Mouse (Mus musculus) layer of hippocampus, adult 9-10 months (tissue): Measurements from ENCODE around the gene Hdgf.
A peak's percentile ranks its signal among the peaks of the same experiment; 100 is the strongest.

ENCODE experiments used
- DNase-seq: peaks from one replicate; pipeline ENCODE4 v3.0.0; 2022; ENCODE audit warnings: low spot score

Hdgf gene

DNA sequence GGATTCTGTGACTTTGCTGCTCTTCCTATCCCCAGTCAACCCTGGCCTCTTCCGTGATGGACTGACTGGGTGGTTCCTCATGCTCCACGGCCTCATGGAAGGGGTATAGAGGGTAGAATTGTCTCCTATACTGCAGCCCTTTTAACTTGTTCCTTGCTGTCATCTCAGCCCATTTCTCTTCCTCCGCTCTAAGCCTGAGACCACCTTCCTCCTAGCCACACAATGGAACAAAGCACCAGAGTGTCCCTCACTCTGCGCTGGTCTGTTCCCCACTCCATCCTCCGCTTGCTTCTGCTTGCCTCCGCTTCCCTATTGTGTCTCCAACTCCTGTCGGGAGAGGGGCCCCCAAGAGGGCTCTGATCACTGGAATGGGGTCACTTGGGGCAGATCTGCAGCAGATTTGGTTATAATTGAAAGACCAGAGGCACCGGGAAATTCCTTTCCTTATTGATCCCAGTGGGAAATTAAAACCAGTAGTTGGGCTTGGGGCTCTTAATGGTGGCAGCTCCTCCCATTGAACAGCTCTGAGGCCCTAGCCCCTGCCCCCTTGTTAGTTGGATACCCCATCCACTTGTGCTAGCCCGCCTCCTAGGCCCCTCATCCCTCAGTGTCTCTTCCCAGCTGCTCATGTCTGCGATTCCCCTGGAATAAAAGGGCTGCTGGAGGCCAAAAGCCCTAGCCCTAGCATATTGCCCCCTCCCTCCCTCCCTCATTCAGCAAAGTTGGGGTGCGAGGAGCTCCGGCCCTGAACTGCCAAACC lies 39.8 kb downstream of the Hdgf start:
- DNase-seq: no peak

DNA sequence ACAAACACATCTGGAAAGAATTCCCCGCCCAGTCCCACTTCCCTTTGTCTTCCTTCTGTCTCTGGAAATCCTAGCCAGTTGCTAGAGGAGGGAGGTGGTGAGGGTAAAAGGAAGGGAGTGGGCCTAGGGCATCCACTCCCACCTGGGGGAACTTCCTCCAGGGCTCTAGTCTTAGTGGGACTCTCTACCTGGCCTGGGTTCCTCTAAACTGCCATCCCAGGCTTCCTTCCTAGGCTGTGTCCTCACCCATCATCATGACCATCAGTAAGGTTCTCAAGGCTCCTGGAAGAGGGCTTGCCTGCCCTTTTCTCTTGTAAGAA lies 40.4 kb downstream of the Hdgf start:
- DNase-seq: no peak

DNA sequence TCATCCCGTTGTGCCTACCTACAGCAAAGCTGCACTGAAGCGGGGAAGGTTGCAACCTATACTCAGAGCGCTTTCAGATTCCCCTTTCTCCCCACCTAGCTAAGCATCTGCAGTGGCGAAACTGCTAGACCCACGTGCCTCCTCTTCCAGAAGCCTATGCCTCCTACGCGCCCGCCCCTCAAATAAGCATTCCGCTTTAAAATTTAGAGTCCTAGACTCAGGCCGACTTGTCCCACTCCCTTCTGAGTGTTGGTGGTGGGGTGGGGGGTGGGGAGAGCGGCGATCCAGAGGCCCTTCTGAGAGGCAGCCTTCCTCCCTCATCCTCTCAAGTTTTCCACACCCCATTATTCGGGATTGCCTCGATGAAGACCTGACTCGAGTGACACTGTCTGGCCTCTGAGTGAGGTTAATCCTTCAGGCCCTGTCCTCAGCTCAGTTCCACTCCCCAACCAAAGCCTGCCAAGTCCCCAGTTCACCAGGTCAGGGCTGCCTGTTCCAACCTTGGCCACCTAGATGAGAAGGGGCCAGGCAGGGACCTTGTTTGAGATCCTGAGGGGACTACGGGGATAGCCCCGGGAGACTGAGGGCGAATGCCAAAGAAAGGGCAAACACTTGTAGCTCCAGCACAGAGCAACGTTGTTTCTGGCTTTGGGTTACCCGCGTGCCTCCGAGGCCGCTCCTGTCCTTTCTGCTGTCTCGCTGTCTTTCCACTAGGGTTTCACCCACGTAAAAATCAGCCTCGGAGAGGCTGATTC lies 41.1 kb downstream of the Hdgf start:
- DNase-seq: no peak

DNA sequence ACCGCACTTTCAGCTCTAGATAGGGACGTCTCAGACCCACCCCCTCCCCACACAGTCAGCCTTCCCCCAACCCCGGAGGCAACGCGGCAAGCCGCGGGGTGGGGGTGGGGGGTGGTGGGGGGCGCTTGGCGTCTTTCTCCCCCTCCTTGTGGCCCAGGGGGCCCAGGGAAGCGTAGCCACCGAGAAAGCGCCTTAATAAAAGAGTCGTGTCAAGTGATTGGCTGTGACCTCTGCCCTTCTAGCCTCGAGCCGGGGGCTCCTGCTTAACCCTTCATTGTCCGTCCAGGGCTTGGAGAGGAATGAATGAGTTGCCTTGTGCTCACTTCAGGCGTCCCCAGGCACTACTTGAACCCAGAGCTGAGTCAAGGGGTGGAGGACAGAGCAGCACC lies 41.7 kb downstream of the Hdgf start:
- DNase-seq: no peak

DNA sequence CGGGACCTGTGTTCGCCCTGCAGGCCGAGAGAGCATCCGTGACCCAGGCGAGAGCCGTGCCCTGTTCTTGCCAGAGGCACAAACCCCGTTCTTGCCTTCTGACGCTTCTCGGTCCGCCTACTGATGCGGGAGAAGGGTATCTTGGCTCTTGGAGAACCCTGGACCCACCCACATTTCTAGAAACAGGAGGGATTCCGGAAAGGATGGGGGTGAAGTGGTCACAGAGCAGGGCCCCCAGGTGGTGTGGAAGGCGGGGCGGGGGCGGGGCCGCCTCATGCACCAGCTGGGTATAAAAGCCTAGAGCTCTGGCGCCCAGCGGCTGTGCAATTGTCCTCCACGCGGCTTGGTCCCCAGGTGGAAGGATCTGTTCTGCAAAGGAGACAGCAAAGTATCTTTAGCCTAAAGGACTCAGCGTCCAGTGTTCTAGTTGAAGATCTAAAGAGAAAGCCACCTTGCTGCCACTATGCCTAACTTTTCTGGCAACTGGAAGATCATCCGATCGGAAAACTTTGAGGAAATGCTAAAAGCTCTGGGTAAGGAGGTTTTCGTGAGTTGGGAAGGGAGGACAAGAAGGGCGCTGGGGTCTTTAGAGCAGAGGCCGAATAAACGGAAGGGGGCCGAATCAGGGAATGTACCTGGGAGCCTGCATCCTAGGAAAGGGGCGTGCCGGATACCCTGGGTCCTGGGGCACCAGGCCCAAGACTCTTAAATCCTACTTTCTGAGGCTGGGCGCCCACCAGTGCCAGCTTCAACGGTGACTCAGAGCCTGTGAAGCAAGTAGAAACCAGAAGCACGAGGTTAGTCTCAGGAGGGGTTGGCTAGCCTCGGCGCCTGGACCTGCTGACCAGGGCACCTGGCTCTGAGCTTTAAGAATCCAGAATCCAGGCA lies 42.5 kb downstream of the Hdgf start, which contains the start of gene Crabp2:
Gene Crabp2 (plus strand): TSS at position 289 of the 888 bp plus-strand sequence.
- DNase-seq: no peak

DNA sequence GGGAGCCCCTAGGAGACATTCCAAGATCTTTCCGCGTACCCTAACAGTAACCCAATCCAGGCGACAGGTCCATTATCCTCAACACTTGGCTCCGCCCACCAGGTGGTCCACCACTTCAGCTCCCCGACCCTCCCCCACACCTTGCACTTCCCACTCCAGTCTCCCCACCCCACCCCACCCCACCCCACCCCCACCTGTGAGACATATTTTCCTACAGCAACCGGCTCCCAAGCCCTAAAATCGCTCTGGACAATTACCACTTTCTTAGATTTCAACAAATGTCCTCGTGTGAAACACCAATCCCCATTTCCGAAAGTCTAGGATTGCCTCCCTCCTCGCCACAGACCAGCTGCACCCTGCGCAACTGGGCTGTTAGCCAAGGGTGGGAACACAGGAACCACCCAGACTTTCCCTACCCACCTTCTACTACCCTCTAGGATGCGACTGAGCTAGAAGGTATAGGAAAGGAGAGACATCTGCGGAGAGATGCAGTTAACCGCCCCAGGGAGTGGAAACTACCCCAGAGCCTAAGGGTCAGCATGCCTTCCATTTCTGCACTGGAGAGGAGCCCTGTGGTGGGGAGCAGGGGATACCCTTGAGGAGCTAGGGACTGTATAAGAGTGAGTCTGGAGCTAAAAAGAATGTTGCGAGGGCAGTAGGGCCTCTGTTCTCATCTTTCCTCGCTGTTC lies 43.3 kb downstream of the Hdgf start:
- DNase-seq: no peak

DNA sequence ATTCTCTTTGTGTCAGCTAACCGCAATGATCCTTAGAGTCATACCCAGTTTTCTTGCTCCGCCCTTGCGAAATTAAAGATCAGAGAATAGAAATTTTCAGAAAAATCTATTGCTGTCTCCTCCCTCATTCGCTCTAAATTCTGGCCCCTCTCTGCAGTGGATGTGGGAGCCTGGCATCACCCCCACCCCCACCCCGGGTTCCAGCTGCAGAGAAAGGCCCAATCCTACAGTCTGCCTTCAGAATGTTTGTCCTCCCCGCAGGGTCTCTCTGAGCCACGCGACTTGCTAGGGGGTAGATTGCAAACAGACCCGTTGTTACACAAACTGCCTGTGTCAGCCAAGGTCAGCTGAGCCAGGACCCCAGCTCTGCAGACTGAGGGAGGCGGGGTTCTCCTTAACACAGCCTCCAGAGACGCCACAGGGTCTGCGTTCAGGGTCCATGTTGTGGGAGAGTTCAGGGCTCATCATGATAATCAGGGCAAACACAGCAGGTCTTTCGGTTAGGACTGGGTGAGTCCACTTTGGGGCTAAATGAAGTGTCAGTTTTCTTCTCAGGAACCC lies 43.9 kb downstream of the Hdgf start:
- no peak for DNase-seq

DNA sequence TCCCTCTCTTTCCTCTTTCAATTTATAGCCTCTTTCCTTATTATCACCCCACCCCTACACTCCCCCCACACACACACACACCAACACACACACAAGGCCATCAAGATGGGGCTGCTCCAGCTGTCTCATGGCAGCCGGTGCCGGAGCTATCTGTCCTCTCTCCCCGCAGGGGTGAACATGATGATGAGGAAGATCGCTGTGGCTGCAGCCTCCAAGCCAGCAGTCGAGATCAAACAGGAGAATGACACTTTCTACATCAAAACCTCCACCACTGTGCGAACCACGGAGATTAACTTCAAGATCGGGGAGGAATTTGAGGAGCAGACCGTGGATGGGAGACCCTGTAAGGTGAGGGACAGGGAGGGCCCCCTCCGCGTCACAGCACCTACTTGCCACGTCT lies 45.8 kb downstream of the Hdgf start:
- no peak for DNase-seq

DNA sequence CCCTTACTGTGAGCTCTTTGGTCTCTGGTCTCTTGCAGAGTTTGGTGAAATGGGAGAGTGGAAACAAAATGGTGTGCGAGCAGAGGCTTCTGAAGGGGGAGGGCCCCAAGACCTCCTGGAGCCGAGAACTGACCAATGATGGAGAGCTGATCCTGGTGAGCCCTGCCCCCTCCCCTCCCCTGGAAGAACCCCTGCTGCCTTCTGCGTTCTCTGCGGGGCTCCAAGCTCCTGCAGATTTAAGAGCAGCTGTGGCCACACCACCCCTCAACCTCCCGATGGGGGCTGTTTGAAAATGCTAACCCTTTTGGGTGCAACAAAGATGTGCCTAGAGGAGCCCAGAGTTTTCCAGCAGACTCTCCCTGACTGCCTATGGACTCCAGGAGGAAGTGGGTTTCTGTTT lies 46.3 kb downstream of the Hdgf start:
- DNase-seq: no peak

DNA sequence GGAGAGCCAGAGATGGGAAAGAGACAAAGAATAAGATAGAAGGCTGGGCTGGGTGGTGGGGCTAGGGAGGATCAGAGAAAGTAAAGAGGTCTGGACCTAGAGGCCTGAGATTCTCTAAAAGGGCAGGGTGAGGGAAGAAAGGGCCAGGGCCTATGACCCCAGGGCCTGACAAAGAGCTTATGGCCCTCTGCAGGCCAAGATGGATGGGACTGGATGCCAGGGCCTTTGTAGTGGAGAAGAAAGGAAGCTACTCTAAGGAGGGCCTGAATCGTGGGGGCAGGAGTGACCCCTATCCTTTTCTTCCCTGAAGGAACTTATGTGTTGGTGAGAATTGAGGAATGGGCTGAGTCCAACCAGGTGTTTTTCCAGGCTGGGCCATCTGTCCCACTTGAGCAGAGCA lies 51.9 kb downstream of the Hdgf start:
- DNase-seq: no peak

DNA sequence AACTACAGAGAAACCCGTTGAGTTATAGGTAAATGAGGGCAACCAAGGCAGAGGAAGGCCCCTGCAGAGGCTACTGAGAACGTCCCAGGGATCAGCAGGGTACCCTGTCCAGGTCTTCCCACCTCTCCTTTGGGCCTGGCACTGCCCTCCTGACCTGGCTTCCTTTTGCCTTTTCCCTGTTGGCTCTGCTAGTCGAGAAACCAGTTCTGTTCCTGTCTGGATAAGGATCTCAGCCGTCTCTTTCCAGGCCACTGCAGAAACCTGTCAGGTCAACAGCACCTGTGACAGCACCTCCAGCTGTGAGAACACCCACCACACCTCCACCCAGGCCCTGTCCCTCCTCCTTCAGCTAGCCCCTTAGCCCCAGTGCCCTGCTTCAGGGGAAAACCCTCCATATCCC lies 52.4 kb downstream of the Hdgf start:
- no peak for DNase-seq

DNA sequence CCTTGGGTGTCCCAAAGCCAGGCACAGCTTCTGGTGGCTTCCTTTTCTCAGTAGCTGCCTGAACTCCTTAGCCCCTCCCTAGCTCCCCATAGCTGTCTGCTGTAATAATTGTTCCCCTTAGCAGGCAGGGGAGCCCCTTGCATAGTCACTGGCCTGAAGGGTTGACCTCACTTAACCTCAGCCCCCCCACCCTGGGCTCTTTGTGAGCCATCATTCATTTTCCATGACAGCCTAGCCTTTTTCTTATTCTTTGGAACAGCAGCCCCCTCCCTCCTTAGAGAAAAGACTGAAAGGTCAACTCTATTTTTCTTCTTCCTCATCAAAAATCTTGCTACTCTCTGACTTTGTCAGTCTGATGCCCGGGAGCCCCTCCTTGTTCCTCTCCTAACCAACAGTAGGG lies 52.8 kb downstream of the Hdgf start:
- DNase-seq: no peak

DNA sequence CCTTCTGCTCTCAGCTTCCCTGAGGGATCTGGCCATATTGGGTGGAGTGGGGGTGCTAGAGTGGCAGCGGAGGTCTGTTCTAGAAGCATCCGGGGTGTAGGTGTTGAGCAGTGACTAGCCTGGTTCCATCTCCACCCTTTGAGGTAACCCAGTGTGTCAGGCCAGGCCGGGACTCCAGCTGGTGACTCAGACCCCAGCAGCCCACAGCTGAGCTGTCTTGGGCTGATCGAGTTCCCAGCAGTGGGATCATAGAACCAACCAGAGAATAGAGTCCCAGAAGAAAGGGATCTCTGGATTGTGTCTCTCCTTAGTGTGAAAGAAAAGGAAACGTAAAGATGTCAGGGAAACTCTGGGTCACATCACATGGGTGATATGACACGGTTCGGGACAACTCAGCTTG lies 53.2 kb downstream of the Hdgf start:
- no peak for DNase-seq

DNA sequence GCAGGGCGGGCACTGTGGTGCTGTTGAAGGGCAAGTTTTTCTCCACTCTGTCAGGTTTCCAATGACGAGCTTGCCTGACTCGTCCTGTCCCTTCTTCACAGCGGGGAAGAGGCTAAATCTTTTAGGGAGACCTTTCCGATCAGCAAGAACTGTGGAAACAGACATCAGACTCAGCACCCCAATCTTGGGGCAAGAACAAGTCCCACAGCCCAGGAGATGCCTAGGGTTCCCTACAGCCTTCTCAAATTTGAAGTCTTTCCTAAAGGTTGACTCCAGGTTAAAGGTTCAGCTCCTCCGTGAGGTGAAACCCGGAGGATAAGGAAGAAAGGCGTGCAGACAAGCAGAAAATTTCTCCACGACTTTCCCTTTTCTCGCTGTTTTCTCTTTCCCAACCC lies 54.1 kb downstream of the Hdgf start:
- no peak for DNase-seq

DNA sequence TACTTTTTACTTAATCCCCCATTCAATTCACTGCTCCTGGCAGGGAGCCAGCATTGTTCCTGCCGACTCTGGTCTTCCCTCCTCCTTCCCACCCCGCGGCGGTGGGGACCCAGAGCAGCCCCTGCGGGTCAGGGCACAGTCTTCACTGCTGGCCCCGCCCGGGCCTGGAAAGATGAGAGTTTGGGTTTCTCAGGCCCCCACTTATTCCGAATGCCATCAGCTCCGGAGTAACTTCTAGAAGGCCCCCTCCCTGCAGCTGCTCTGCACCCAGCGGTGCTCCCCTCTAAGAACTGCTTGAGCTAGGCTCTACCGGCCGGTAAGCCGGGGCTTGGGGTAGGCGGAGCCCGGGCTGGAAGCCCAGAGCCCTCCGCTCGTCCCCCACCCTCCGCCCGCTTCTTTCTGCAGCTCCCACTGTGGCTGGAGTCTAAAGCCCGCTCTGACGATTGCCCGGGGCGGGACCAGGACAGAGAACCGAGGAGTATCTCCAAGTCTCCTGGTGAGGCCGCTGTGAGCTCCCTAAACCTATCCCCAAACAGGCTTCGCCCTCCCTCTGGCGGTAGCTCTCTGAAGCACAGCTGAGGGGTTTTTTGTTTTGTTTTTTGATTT lies 54.6 kb downstream of the Hdgf start:
- DNase-seq: peak; percentile 54
